Mouse (Mus musculus): Measurements from ENCODE around the gene Gm973. TPM values are rescaled to one million over a fixed set of nuclear protein-coding genes. Genes with fewer than 3 reads are reported as not detected.
A peak's percentile ranks its signal among the peaks of the same experiment; 100 is the strongest.

Gm973 gene
- total RNA-seq, 2 experiments from 2014 or later = 4.6 to 4.8 TPM

DNA sequence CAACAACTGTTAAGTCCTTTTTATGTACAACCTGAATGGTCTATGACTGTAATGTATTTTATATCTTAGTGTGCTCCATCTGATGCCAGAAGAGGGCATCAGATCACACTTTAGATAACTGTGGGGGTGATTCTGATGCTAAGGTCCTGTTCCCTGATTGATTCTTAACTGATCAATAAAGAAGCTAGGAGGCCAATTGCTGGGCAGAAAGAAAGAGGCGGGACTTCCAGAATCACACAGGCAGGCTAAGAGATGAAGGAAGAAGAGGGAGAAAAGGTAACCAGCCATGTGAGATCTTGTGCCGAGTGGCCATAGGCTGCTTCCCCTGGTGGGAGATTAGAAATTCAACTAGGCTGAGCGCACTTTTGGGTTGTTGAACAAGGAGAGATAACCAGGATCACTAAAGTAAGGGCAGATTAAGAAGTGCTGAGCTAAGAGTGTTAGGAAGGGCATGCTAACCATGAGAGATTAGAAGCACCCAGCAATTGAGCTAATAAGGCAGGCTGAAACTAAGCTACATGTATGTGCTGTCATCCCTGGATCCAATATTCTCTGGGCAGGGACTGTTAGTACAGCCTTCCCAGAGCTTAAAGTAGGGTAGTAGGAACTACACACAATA is 135.2 kb downstream of the Gm973 start:
- DNase-seq (ENCODE audit: extremely low spot score in 1 of 2, low spot score in 2 of 2) = no peak
- intact Hi-C loops (cut with DNase I) = no loop called here

DNA sequence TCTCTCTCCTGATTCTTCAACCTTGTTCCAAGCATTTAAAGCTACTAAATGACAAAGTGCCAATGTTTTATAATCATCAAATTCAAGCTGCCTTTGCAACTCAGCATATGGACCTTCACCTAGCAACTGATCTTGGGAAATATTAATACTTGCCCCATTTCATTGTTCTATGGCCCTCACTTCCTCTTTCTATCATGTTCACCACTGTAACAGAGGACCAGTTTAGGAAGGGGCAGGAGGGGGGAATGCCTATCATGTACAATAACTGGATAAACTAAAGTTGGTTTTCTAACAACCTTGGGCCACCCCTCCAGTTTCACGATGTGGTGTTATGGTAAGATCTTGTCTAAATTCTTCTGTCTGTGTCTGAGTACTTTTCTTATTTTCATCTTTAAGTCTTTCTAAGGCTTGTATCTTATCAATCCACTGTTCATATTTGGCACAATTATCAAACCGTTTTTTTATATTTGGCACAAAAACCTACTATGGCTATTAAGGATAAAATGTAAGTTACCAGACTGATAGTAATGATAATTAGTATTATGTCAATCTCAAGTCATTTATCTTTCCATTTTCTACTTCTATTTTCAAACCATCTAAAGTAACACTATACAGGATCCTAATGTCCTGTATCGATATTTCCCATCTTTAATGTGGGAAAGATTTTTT is 137.3 kb downstream of the Gm973 start:
- intact Hi-C loops (cut with DNase I) = no loop called here

DNA sequence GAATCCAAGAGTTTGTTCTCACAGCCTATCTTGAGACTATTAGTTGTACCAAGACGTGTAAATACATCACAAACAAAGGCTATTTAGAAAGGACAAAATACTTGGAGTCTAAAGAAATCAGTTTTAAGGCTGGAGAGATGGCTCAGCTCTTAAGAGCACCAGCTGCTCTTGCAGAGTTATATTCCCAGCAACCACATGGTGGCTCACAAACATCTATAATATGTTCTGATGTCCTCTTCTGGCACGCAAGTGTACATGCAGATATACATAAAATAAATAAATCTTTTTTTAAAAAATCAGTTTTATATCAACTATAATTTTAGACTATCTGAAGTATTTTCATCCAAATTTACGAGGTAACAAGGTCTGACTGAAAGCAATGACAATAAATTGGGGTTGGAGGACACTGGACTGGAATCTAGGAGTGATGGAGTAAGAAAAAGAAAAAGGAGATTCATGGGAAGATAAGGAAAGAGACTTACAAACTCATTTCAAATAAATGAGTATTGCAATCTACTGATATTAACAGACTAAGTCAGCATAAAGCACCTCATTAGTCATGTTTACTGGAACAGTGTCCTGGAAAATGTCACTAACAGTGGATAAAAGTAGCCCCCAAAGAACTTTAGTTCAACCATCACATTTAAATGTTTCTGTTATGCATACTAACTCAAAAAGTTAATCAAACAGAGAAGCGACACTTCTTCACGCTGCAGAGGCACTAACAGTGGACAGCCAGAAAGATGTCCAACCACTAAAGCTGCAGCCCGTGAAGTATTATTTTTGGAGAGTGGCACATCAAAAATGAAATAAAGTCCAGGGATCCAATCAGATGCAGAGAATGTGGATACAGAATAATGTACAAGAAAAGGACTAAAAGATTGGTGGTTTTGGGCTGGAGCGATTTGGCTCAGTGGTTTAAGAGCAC is 140.4 kb downstream of the Gm973 start:
- no peak for DNase-seq (ENCODE audit: extremely low spot score in 1 of 2, low spot score in 2 of 2)
- intact Hi-C loops (cut with DNase I) = no loop called here

More for the DNA sequence above, 137.3 kb downstream of the Gm973 start:
- no peak for DNase-seq (ENCODE audit: extremely low spot score in 1 of 2, low spot score in 2 of 2)

DNA sequence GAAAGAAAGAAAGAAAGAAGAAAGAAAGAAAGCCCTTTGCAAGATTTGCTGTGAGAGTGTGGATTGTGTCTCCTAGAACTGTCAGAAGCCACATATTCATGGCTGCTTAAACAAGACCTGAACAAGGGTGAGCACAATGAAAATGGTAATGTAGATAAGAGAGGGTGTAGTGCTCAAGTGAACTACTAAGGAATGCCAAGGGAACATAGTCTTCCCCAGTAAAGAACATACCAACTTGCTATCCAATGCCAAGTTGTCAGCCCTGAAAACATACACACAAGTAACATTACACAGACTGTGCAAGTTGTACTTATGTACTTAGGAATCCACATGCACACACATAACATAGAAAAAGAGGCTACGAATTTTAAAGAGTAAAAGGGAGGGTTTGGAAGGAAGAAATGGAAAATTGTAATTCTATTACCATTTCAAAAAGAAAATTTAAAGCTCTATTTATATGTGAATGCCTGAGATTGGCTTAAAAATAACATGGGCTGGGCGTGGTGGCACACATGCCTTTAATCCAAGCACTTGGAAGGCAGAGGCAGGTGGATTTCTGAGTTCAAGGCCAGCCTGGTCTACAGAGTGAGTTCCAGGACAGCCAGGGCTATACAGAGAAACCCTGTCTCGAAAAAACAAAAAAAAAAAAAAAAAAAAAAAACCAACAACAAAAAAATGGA is 147.5 kb downstream of the Gm973 start:
- intact Hi-C loops (cut with DNase I) = no loop called here
- no peak for DNase-seq (ENCODE audit: extremely low spot score in 1 of 2, low spot score in 2 of 2)

DNA sequence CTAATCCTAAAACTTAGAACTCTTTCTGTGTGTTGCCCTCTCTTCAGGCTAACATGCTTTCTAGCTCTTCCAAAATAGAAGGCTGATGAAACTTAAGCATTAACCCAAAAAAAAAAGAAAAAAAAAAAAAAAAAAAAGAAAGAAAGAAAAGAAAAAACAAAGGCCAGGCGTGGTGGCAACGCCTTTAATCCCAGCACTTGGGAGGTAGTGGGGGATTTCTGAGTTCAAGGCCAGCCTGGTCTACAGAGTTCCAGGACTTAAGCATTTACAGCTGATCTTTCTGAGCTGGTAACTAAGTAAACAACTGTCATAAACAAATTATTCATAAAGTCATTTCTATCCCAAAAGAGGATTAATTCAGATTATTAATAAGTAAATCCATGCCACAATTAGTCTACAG is 152.8 kb downstream of the Gm973 start:
- no peak for DNase-seq (ENCODE audit: extremely low spot score in 1 of 2, low spot score in 2 of 2)
- intact Hi-C loops (cut with DNase I) = no loop called here

DNA sequence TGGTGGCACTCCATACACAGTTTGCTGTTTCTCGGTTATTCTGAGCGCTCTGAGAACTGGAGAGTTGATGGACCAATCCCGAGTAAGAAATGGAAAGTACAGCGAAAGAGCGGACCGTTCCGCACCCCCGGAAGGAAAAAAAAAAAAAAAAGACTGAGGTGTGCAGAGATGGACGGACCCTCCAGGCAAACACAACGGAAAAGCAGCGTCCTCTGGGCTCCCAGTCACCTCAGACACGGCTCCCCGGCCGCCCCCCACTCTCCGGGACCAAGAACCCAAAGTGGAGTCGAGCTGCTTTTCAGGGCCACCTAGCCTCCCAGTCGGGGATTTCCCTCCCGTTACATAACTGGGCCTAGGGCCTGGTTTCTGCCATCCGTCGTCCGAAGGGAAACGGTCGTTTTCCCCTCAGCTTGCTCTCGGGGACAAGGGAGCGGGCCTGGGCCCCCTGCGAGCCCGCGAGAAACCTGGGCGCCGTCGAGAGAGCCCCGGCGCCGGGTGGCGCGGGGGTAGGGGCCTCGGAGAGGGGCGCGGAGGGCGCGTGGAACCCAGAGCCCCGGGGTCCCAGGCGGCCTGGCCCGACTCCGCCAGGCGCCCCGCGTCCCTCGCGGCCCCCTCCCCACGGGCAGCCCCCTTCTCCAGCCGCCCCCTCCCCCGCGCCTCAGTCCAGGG is 154.0 kb downstream of the Gm973 start:
- DNase-seq (ENCODE audit: extremely low spot score in 1 of 2, low spot score in 2 of 2) = no peak
- intact Hi-C loops (cut with DNase I) = no loop called here

DNA sequence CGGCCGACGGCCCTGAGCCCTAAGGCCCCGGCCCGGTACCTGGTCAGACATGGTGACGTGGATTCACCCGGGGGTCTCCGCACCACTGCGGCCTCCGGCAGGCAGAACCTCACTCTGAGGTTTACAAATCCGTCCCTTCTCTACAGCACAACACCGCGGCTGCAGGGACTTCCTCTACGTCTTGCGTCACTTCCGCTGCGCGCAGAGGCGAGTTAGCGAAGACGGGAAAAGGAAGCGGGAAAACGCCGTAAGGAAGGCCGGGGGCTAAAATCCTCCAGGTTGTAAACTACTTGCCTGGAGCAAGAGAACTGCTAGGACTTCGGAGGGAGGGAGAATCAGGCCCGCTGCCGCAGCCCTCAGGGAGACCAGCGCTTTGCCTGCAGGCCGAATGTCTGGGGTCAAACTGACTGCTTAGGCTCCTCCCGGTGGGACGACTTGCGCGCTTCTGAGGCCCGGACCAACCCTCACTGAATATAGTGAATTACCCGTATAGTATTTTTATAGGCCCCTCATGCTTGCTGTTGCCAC is 154.6 kb downstream of the Gm973 start, which contains the start of gene Sumo1:
Gene Sumo1 (minus strand): TSS at position 194 of the 528 bp plus-strand sequence.
- peak; percentile 87 to 92 for DNase-seq (ENCODE audit: extremely low spot score in 1 of 2, low spot score in 2 of 2)
- intact Hi-C loops (cut with DNase I) = no loop called here

DNA sequence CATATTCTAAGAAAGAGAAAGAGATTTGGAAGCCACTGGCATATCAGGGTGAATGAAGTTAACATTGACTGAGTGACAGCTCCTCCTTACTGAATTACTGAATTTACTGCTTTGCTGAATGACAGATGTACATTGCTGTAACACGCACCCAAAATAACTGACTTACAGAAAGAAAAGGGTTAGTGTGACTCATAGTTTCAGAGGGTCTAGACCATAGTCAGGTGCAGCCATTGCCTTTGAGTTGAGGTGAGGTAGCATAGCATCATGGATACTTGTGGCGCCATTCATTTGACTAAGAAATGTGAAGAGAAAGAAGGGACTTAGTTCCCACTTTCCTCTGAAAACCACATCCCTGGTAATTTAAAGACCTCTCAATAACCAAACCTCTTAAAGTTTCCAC is 157.6 kb downstream of the Gm973 start:
- DNase-seq (ENCODE audit: extremely low spot score in 1 of 2, low spot score in 2 of 2) = no peak
- intact Hi-C loops (cut with DNase I) = no loop called here

DNA sequence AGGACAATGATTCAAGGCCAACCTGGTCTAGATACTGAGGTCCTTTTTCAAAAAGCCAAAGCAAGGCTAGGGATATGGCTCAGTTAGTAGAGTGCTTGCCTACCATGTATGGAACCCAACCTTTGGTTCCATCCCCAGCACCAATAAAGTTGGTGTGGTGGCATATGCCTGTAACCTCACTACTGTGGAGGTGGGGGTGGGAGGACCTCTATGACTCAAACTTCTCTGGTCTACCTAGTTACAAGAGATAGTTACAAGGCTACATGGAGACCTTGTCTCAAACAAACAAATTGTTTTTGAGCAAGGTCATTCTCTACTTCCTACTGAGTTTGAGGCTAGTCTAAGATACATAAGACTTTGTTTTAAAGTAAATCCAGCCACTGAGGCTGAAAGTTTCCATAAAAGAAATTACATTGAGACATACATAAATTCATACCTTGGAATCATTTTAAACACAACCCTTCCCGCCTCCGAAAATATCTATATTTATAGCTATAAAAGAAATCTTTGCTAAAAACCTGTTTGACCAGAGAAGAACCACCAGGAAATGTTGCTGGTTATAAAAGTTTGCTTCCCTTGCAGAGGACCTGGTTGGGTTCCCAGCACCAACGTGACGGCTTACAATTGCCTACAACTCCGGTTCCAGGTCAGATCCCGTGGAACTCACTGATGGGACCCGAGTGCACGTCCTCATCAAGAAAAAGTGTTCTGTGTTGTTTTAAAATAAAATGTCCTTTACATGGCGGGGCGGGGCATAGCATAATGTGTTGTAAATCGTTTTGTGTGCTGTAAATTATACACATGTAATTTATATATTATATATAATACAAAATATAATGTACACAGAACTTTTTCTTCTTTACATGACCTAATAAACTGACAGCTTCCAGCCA is 168.1 kb downstream of the Gm973 start:
- peak in 1 of 2 experiments; percentile 24 for DNase-seq (ENCODE audit: extremely low spot score in 1 of 2, low spot score in 2 of 2)
- intact Hi-C loops (cut with DNase I) = no loop called here

DNA sequence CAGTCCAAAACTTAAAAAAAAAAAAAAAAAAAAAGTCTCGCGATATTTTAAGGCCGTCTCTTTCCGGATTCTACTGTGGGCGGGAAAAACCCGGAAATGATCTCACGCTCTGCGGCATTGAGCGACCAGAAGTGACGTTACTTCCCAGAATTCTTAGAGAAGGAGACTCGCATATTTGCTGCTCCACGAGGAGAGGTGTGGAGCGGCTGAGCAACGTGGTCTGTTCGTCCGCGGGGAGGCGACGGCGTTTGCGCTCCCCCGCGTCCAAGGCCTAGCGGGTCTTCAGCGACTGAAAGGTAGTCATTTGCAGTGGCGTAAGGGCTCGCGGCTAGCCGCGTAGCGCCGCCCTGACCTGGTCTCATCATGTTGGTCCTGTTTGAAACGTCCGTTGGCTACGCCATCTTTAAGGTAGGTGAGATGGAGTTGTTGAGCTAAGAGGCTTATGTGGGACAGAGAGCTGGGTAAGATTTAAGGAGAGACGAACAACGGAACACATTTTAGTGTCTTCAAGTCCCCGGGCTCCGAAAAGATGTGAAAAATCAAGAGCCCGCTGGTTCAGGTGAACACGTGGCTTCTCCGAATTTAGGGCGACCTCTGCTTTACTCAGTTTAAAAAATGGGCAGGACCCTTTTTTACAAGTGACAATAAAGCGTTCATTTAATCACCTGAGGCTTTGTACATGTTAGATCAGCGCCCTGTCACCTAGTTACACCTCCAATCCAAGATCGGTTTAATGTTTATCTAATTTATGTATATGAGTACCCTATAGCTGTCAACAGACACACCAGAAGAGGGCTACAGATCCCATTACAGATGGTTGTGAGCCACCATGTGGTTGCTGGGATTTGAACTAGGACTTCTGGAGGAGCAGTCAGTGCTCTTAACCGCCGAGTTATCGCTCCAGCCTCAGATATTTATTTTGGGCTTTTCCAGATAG is 169.0 kb downstream of the Gm973 start, which contains the start of gene Nop58:
Gene Nop58 (plus strand): TSS at position 153 of the 937 bp plus-strand sequence.
- peak; percentile 90 to 95 for DNase-seq (ENCODE audit: extremely low spot score in 1 of 2, low spot score in 2 of 2)
- intact Hi-C loops (cut with DNase I) = no loop called here

Other genes with a start within 250 kb of the Gm973 start
- gene Fzd7, start 33.8 kb upstream of the Gm973 start, total RNA-seq (2021) = 1 to 10 TPM; 5.4 to 6.1 TPM
- 100 to 1,000 TPM; 105 to 111 TPM for gene Sumo1, start 154.6 kb downstream of the Gm973 start, total RNA-seq (2021)
- 10 to 100 TPM; 73.3 to 74.4 TPM for gene Nop58, start 168.7 kb downstream of the Gm973 start, total RNA-seq (2021)
- 100 to 1,000 TPM; 106 to 114 TPM for gene Bmpr2, start 247.1 kb downstream of the Gm973 start, total RNA-seq (2021)